Mouse (Mus musculus): ENCODE measurements around the gene Dgat2.

GRCm38 (mm10) chr7:99175118-99175517 is 7.4 kb downstream of the Dgat2 start:
- TF ChIP-seq ZKSCAN1 (IDR thresholded peaks at IDR 0.05; ENCODE audit: borderline replicate concordance, low read depth, low read length) (no peak), SIN3A (IDR thresholded peaks at IDR 0.05; ENCODE audit: low read length) (no peak)

Data from CH12.LX (cell line).